Mouse (Mus musculus): ENCODE results near the gene Rdh7. TPM values are rescaled to one million over a fixed set of nuclear protein-coding genes. Genes with fewer than 3 reads are reported as not detected.

The Rdh7 gene
- polyA plus RNA-seq, 1 experiment: 0.06 TPM

GRCm38 (mm10) chr10:127878262-127879057, 10.2 kb downstream of the Rdh7 start:
- H3K27ac ChIP-seq (ENCODE audit: insufficient read depth, low read length): no peak overlapping the region
- TF ChIP-seq POLR2A (IDR thresholded peaks at IDR 0.05; ENCODE audit: low read depth, low read length): no peak
- TF ChIP-seq CTCF (IDR thresholded peaks at IDR 0.05; ENCODE audit: extremely low read depth, insufficient read depth, insufficient read length, insufficient replicate concordance): no peak
- H3K36me3 ChIP-seq (ENCODE audit: control insufficient read depth, insufficient read depth, low read length): no peaks in the 10 kb centered on the region
- 72% methylated on average over 3 of the region's 3 CpGs for whole genome bisulfite sequencing
- H3K27me3 ChIP-seq (ENCODE audit: control insufficient read depth, insufficient read depth, low read length): no peaks in the 10 kb centered on the region
- H3K4me3 ChIP-seq (ENCODE audit: extremely low read depth, insufficient read depth, insufficient read length): no peak overlapping the region
- no peak for DNase-seq (ENCODE audit: low read depth in 1 of 2, low spot score in 2 of 2)
- no peaks in the 10 kb centered on the region for H3K4me1 ChIP-seq (ENCODE audit: control insufficient read depth, insufficient read depth, insufficient read length)

DNA sequence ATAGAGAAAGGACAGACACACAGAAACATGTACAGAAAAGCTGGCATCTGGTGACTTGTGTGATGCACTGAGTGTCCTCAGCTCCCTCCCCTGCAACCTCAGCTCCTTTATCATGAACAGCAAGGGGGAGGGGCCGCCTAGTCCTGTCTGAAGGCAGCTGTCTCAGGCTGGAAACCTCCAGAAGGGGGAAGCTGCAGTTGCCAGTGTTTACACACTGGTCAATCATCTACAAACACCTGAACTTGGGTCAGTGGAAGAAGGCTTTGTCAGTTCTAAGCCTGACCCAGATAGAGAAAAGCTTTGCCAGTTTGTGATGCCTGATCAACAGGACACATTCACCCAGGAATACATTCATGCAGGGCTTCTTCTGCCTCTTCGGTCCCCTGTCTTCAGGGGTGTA, 10.9 kb downstream of the Rdh7 start:
- no peak for TF ChIP-seq POLR2A (IDR thresholded peaks at IDR 0.05; ENCODE audit: low read depth, low read length)
- TF ChIP-seq CTCF (IDR thresholded peaks at IDR 0.05; ENCODE audit: extremely low read depth, insufficient read depth, insufficient read length, insufficient replicate concordance): no peak
- no peak overlapping the region for H3K27ac ChIP-seq (ENCODE audit: insufficient read depth, low read length)
- no peaks in the 10 kb centered on the region for H3K4me1 ChIP-seq (ENCODE audit: control insufficient read depth, insufficient read depth, insufficient read length)
- whole genome bisulfite sequencing: 51% methylated on average over 2 of the region's 2 CpGs
- H3K27me3 ChIP-seq (ENCODE audit: control insufficient read depth, insufficient read depth, low read length): no peaks in the 10 kb centered on the region
- DNase-seq (ENCODE audit: low read depth in 1 of 2, low spot score in 2 of 2): no peak
- no peak overlapping the region for H3K4me3 ChIP-seq (ENCODE audit: extremely low read depth, insufficient read depth, insufficient read length)
- no peaks in the 10 kb centered on the region for H3K36me3 ChIP-seq (ENCODE audit: control insufficient read depth, insufficient read depth, low read length)

GRCm38 (mm10) chr10:127872484-127872883, 16.1 kb downstream of the Rdh7 start:
- whole genome bisulfite sequencing: 85% methylated on average over 4 of the region's 4 CpGs
- H3K4me3 ChIP-seq (ENCODE audit: extremely low read depth, insufficient read depth, insufficient read length): no peak overlapping the region
- no peaks in the 10 kb centered on the region for H3K4me1 ChIP-seq (ENCODE audit: control insufficient read depth, insufficient read depth, insufficient read length)
- H3K27me3 ChIP-seq (ENCODE audit: control insufficient read depth, insufficient read depth, low read length): no peaks in the 10 kb centered on the region
- no peak overlapping the region for H3K27ac ChIP-seq (ENCODE audit: insufficient read depth, low read length)
- TF ChIP-seq CTCF (IDR thresholded peaks at IDR 0.05; ENCODE audit: extremely low read depth, insufficient read depth, insufficient read length, insufficient replicate concordance): no peak
- TF ChIP-seq POLR2A (IDR thresholded peaks at IDR 0.05; ENCODE audit: low read depth, low read length): no peak
- no peak for DNase-seq (ENCODE audit: low read depth in 1 of 2, low spot score in 2 of 2)
- no peaks in the 10 kb centered on the region for H3K36me3 ChIP-seq (ENCODE audit: control insufficient read depth, insufficient read depth, low read length)

DNA sequence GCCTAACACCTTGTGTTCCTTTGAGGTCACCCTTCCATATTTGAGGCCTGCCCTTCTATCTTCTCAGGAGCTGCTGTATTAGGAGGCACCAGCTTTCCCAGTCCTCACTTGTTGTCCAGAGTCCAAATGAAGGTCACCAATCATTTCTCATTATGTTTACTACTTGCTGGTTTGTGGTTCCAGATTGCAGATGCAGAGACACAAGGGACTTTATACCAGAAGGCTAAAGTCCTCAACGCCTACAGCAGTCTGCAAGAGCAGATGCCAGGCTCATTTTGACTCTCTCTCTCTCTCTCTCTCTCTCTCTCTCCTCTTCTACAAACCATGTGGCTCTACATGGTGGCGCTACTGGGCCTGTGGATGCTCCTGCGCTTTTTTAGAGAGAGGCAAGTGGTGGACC, 22.4 kb downstream of the Rdh7 start, which contains the start of gene Rdh16f2:
Gene Rdh16f2, plus strand, starts transcription at position 243 of the 400 bp plus-strand sequence.
- no peaks in the 10 kb centered on the region for H3K36me3 ChIP-seq (ENCODE audit: control insufficient read depth, insufficient read depth, low read length)
- no peaks in the 10 kb centered on the region for H3K27me3 ChIP-seq (ENCODE audit: control insufficient read depth, insufficient read depth, low read length)
- TF ChIP-seq CTCF (IDR thresholded peaks at IDR 0.05; ENCODE audit: extremely low read depth, insufficient read depth, insufficient read length, insufficient replicate concordance) (no peak), POLR2A (IDR thresholded peaks at IDR 0.05; ENCODE audit: low read depth, low read length) (no peak)
- 89% methylated on average over 3 of the region's 3 CpGs for WGBS
- no peak for DNase-seq (ENCODE audit: low read depth in 1 of 2, low spot score in 2 of 2)
- no peak within 1 kb of the TSS for H3K4me3 ChIP-seq (ENCODE audit: extremely low read depth, insufficient read depth, insufficient read length)
- no peak within 1 kb of the TSS for H3K27ac ChIP-seq (ENCODE audit: insufficient read depth, low read length)
- no peaks in the 10 kb centered on the region for H3K4me1 ChIP-seq (ENCODE audit: control insufficient read depth, insufficient read depth, insufficient read length)

- Histone ChIP-seq H3K27me3 (ENCODE audit: control insufficient read depth, insufficient read depth, low read length) (no peaks in the 10 kb centered on the region), H3K4me1 (ENCODE audit: control insufficient read depth, insufficient read depth, insufficient read length) (no peaks in the 10 kb centered on the region), H3K4me3 (ENCODE audit: extremely low read depth, insufficient read depth, insufficient read length) (no peak overlapping the region), H3K27ac (ENCODE audit: insufficient read depth, low read length) (no peak overlapping the region), H3K36me3 (ENCODE audit: control insufficient read depth, insufficient read depth, low read length) (no peaks in the 10 kb centered on the region)
- no peak for TF ChIP-seq CTCF (IDR thresholded peaks at IDR 0.05; ENCODE audit: extremely low read depth, insufficient read depth, insufficient read length, insufficient replicate concordance)
- TF ChIP-seq POLR2A (IDR thresholded peaks at IDR 0.05; ENCODE audit: low read depth, low read length): no peak
- DNase-seq (ENCODE audit: low read depth in 1 of 2, low spot score in 2 of 2): no peak
Observed at GRCm38 (mm10) chr10:127864931-127865330, 23.7 kb downstream of the Rdh7 start.

DNA sequence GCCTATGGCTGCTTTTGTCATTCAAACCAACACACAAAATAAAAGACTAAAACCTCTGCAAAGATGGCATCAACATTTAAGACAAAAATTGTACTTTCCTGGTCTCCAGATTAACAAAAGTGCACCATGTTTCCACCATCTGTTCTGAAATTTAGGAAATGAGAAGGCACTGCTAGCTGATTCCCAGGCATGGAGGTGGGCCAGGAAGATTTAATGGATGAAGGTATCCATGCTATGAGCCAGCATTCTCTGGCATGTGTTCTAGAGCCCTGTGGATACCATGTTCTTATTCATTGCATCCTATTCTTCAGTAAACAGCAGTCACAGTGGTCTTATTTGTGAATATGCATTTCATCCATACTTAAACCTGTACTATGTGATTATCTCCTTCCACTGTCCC, 32.2 kb downstream of the Rdh7 start:
- Histone ChIP-seq H3K36me3 (ENCODE audit: control insufficient read depth, insufficient read depth, low read length) (no peaks in the 10 kb centered on the region), H3K27ac (ENCODE audit: insufficient read depth, low read length) (no peak overlapping the region), H3K4me1 (ENCODE audit: control insufficient read depth, insufficient read depth, insufficient read length) (no peaks in the 10 kb centered on the region), H3K27me3 (ENCODE audit: control insufficient read depth, insufficient read depth, low read length) (no peaks in the 10 kb centered on the region), H3K4me3 (ENCODE audit: extremely low read depth, insufficient read depth, insufficient read length) (no peak overlapping the region)
- TF ChIP-seq CTCF (IDR thresholded peaks at IDR 0.05; ENCODE audit: extremely low read depth, insufficient read depth, insufficient read length, insufficient replicate concordance) (no peak), POLR2A (IDR thresholded peaks at IDR 0.05; ENCODE audit: low read depth, low read length) (no peak)
- no peak for DNase-seq (ENCODE audit: low read depth in 1 of 2, low spot score in 2 of 2)

DNA sequence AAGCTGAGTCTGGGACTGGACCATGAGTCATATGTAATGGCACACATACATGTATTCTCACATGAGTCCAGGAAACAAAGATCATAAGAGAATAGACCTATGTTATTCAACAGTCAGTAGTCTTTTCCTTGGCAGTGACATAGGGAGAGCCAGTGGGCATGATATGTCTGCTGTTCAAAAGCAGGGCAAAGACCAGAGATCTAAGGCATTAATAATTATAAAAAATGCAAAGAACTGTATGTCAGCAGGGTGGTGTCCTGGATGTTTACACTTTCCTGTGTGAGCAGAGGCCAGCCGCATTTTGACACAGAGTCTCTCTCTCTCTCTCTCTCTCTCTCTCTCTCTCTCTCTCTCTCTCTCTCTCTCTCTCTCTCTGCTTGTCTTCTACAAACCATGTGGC, 39.0 kb downstream of the Rdh7 start, which contains the start of gene Rdh19:
Gene Rdh19, plus strand, starts transcription at position 301 of the 400 bp plus-strand sequence.
- no peaks in the 10 kb centered on the region for H3K4me1 ChIP-seq (ENCODE audit: control insufficient read depth, insufficient read depth, insufficient read length)
- no peak within 1 kb of the TSS for H3K4me3 ChIP-seq (ENCODE audit: extremely low read depth, insufficient read depth, insufficient read length)
- no peak for TF ChIP-seq POLR2A (IDR thresholded peaks at IDR 0.05; ENCODE audit: low read depth, low read length)
- TF ChIP-seq CTCF (IDR thresholded peaks at IDR 0.05; ENCODE audit: extremely low read depth, insufficient read depth, insufficient read length, insufficient replicate concordance): no peak
- H3K27me3 ChIP-seq (ENCODE audit: control insufficient read depth, insufficient read depth, low read length): no peaks in the 10 kb centered on the region
- WGBS: 64% methylated on average over 1 of the region's 1 CpGs
- H3K36me3 ChIP-seq (ENCODE audit: control insufficient read depth, insufficient read depth, low read length): no peaks in the 10 kb centered on the region
- no peak within 1 kb of the TSS for H3K27ac ChIP-seq (ENCODE audit: insufficient read depth, low read length)
- no peak for DNase-seq (ENCODE audit: low read depth in 1 of 2, low spot score in 2 of 2)

Data from spleen, adult 2 months (tissue).